Mouse (Mus musculus): ENCODE data around the gene Atg7. TPM values are rescaled to one million over a fixed set of nuclear protein-coding genes. Genes with fewer than 3 reads are reported as not detected.

The Atg7 gene
- polyA plus RNA-seq, 1 experiment from 2014 or later, result 21.1 TPM

- 78% methylated on average over 4 of the region's 4 CpGs for WGBS
- no peak overlapping the region for H3K9ac ChIP-seq
These were observed 169.9 kb downstream of the Atg7 start for GRCm38 (mm10) chr6:114812779-114813178.

GRCm38 (mm10) chr6:114814199-114814881 is 171.4 kb downstream of the Atg7 start:
- no peak for ATAC-seq (ENCODE audit: low read depth)
- no peaks in the 10 kb centered on the region for H3K36me3 ChIP-seq
- H3K9ac ChIP-seq, result no peak overlapping the region
- no peak overlapping the region for H3K4me2 ChIP-seq
- peaks cover 13% of the 10 kb centered on the region for H3K4me1 ChIP-seq (replicated peaks)
- no peak overlapping the region for H3K4me3 ChIP-seq
- 53% methylated on average over 6 of the region's 6 CpGs for WGBS
- H3K27me3 ChIP-seq, result no peaks in the 10 kb centered on the region
- H3K27ac ChIP-seq (replicated peaks), result no peak overlapping the region
- H3K9me3 ChIP-seq, result no peaks in the 10 kb centered on the region

More at GRCm38 (mm10) chr6:114812779-114813178, 169.9 kb downstream of the Atg7 start:
- ATAC-seq (ENCODE audit: low read depth), result no peak
- no peaks in the 10 kb centered on the region for H3K27me3 ChIP-seq
- H3K4me1 ChIP-seq (replicated peaks), result peaks cover 15% of the 10 kb centered on the region
- no peaks in the 10 kb centered on the region for H3K36me3 ChIP-seq
- H3K9me3 ChIP-seq, result no peaks in the 10 kb centered on the region
- no peak overlapping the region for H3K4me2 ChIP-seq
- no peak overlapping the region for H3K27ac ChIP-seq (replicated peaks)
- no peak overlapping the region for H3K4me3 ChIP-seq

- Histone ChIP-seq H3K9ac (no peak overlapping the region), H3K36me3 (no peaks in the 10 kb centered on the region), H3K4me3 (no peak overlapping the region), H3K9me3 (no peaks in the 10 kb centered on the region), H3K27me3 (no peaks in the 10 kb centered on the region), H3K27ac (replicated peaks) (no peak overlapping the region), H3K4me1 (replicated peaks) (peaks cover 10% of the 10 kb centered on the region), H3K4me2 (no peak overlapping the region)
- ATAC-seq (ENCODE audit: low read depth), result no peak
- 96% methylated on average over 5 of the region's 5 CpGs for WGBS
These were observed 172.2 kb downstream of the Atg7 start for GRCm38 (mm10) chr6:114814882-114815650.

- H3K4me3 ChIP-seq, result no peak overlapping the region
- H3K4me1 ChIP-seq (replicated peaks), result peaks cover 8% of the 10 kb centered on the region; the same call in 1 of the 2 replicates
- no peak overlapping the region for H3K4me2 ChIP-seq
- 0 out of 2 replicates have a peak overlapping the region, but pooled peaks have one; percentile 28 for H3K27ac ChIP-seq (replicated peaks)
- no peaks in the 10 kb centered on the region for H3K36me3 ChIP-seq
- WGBS, result 73% methylated on average over 11 of the region's 11 CpGs
- ATAC-seq (ENCODE audit: low read depth), result no peak
- no peak overlapping the region for H3K9ac ChIP-seq
- no peaks in the 10 kb centered on the region for H3K27me3 ChIP-seq
- peaks cover 4% of the 10 kb centered on the region; the same call in 1 of the 2 replicates for H3K9me3 ChIP-seq
These were observed 175.1 kb downstream of the Atg7 start for GRCm38 (mm10) chr6:114817948-114818347.

GRCm38 (mm10) chr6:114818471-114818870 is 175.6 kb downstream of the Atg7 start:
- Histone ChIP-seq H3K4me1 (replicated peaks) (peaks cover 8% of the 10 kb centered on the region; the same call in 1 of the 2 replicates), H3K36me3 (no peaks in the 10 kb centered on the region), H3K4me3 (no peak overlapping the region), H3K4me2 (no peak overlapping the region), H3K27ac (replicated peaks) (no peak overlapping the region), H3K27me3 (no peaks in the 10 kb centered on the region), H3K9ac (no peak overlapping the region), H3K9me3 (peaks cover 4% of the 10 kb centered on the region; the same call in 1 of the 2 replicates)
- ATAC-seq (ENCODE audit: low read depth), result no peak
- 70% methylated on average over 6 of the region's 6 CpGs for WGBS

GRCm38 (mm10) chr6:114819971-114820481 is 177.1 kb downstream of the Atg7 start:
- Histone ChIP-seq H3K27me3 (no peaks in the 10 kb centered on the region), H3K9me3 (peaks cover 4% of the 10 kb centered on the region; the same call in 1 of the 2 replicates), H3K4me1 (replicated peaks) (peaks cover 3% of the 10 kb centered on the region; the same call in 1 of the 2 replicates), H3K4me3 (no peak overlapping the region), H3K27ac (replicated peaks) (no peak overlapping the region), H3K4me2 (no peak overlapping the region), H3K9ac (no peak overlapping the region), H3K36me3 (no peaks in the 10 kb centered on the region)
- no peak for ATAC-seq (ENCODE audit: low read depth)
- WGBS, result 64% methylated on average over 9 of the region's 9 CpGs

GRCm38 (mm10) chr6:114821646-114822045 is 178.7 kb downstream of the Atg7 start:
- Histone ChIP-seq H3K4me1 (replicated peaks) (peaks cover 3% of the 10 kb centered on the region; the same call in 1 of the 2 replicates), H3K27me3 (no peaks in the 10 kb centered on the region), H3K9me3 (peaks cover 4% of the 10 kb centered on the region; the same call in 1 of the 2 replicates), H3K36me3 (no peaks in the 10 kb centered on the region), H3K4me3 (no peak overlapping the region), H3K27ac (replicated peaks) (no peak overlapping the region), H3K4me2 (no peak overlapping the region), H3K9ac (no peak overlapping the region)
- WGBS, result 90% methylated on average over 7 of the region's 7 CpGs
- no peak for ATAC-seq (ENCODE audit: low read depth)

GRCm38 (mm10) chr6:114826889-114827288 is 184.0 kb downstream of the Atg7 start:
- Histone ChIP-seq H3K4me2 (no peak overlapping the region), H3K27ac (replicated peaks) (no peak overlapping the region), H3K36me3 (no peaks in the 10 kb centered on the region), H3K9ac (no peak overlapping the region), H3K27me3 (no peaks in the 10 kb centered on the region), H3K4me1 (replicated peaks) (no peaks in the 10 kb centered on the region), H3K9me3 (peaks cover 4% of the 10 kb centered on the region; the same call in 1 of the 2 replicates), H3K4me3 (no peak overlapping the region)
- WGBS, result 75% methylated on average over 2 of the region's 2 CpGs
- no peak for ATAC-seq (ENCODE audit: low read depth)

- ATAC-seq (ENCODE audit: low read depth), result no peak
- no peak overlapping the region for H3K4me2 ChIP-seq
- WGBS, result 86% methylated on average over 9 of the region's 9 CpGs
- no peak overlapping the region for H3K4me3 ChIP-seq
- H3K36me3 ChIP-seq, result no peaks in the 10 kb centered on the region
- H3K4me1 ChIP-seq (replicated peaks), result peaks cover 20% of the 10 kb centered on the region
- no peaks in the 10 kb centered on the region for H3K9me3 ChIP-seq
- H3K27me3 ChIP-seq, result no peaks in the 10 kb centered on the region
- H3K9ac ChIP-seq, result no peak overlapping the region
- no peak overlapping the region for H3K27ac ChIP-seq (replicated peaks)
These were observed 187.0 kb downstream of the Atg7 start for GRCm38 (mm10) chr6:114829660-114830438.

- Histone ChIP-seq H3K4me1 (replicated peaks) (peaks cover 39% of the 10 kb centered on the region), H3K36me3 (no peaks in the 10 kb centered on the region), H3K9ac (no peak overlapping the region), H3K4me3 (no peak overlapping the region), H3K27ac (replicated peaks) (no peak overlapping the region), H3K4me2 (no peak overlapping the region), H3K27me3 (no peaks in the 10 kb centered on the region), H3K9me3 (no peaks in the 10 kb centered on the region)
- WGBS, result 95% methylated on average over 3 of the region's 3 CpGs
- ATAC-seq (ENCODE audit: low read depth), result no peak
These were observed 188.9 kb downstream of the Atg7 start for GRCm38 (mm10) chr6:114831807-114832206.

- no peaks in the 10 kb centered on the region for H3K36me3 ChIP-seq
- 0 out of 2 replicates have a peak, but pooled peaks cover 2% of the 10 kb centered on the region for H3K9me3 ChIP-seq
- no peak overlapping the region for H3K4me2 ChIP-seq
- no peak overlapping the region for H3K4me3 ChIP-seq
- no peak overlapping the region for H3K27ac ChIP-seq (replicated peaks)
- no peaks in the 10 kb centered on the region for H3K27me3 ChIP-seq
- H3K4me1 ChIP-seq (replicated peaks), result peaks cover 40% of the 10 kb centered on the region
- no peak for ATAC-seq (ENCODE audit: low read depth)
- 0 out of 2 replicates have a peak overlapping the region, but pooled peaks have one; percentile 22 for H3K9ac ChIP-seq
- whole genome bisulfite sequencing, result 80% methylated on average over 9 of the region's 9 CpGs
These were observed 190.3 kb downstream of the Atg7 start for GRCm38 (mm10) chr6:114833058-114833685.

Data from neural tube, embryonic 13.5 days (tissue).